Mouse (Mus musculus): ENCODE data around the gene Lrrc15.

Gene Lrrc15

DNA sequence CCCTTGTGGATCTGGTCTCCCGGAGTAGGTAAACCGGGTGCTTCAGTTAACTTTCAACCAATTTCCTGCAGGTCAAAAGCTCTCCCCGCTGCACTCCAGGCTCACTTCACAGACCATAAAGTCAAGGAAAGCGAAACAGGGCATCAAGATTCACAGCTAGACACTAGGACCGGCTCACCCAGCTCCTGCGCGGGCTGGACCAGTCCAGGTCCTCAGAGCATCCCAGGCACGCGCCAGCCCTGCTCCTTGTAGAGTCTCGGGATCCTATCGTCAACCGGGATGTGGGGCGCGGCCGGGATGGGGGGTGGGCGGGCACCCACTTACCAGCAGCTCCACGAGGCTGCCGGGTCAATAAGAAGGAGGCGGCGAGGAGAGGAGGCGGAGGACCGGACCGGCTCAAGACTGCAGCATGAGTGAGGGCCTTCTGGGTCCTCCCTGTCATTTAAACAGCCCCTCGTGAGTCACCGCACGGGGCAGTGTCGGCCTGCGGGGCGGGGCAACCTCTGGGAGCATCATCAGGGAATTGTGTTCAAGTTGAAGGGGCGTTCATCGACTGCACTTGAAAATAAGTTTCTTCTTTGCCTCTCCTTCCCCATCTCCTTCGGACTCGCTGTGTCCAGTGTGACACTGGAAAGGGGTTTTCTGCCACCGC, at the start of gene Lrrc15:
Lrrc15 (minus strand) TSS at position 413 of the 652 bp plus-strand sequence.
- in situ Hi-C loops (cut with MboI), result no loop called here

DNA sequence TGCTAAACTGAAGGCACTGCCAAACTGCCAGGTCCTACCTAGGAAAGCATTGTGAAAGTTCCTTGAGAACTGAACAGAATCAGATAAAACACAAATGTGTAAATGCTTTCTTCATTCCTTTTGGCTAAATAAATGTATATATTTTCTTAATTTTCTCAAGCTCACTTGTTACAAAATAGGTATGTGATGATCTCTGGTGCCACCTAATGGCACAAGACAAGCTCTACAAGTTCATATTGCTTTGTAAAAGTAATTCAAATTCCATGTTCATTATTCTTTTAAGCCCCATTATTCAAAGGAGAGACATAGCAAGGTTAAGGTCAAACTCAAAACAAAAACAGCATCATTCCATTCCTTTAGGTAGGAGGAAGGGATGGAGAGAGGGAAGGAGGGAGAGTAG, 31.2 kb upstream of the Lrrc15 start:
- in situ Hi-C loops (cut with MboI), result no loop called here

- in situ Hi-C loops (cut with MboI), result no loop called here
Observed at GRCm38 (mm10) chr16:30310647-30311046, 27.6 kb upstream of the Lrrc15 start, which contains the start of gene Gp5. Gene Gp5 (minus strand): TSS chr16:30310779.

GRCm38 (mm10) chr16:30310171-30310515, 27.1 kb upstream of the Lrrc15 start:
- in situ Hi-C loops (cut with MboI), result no loop called here

DNA sequence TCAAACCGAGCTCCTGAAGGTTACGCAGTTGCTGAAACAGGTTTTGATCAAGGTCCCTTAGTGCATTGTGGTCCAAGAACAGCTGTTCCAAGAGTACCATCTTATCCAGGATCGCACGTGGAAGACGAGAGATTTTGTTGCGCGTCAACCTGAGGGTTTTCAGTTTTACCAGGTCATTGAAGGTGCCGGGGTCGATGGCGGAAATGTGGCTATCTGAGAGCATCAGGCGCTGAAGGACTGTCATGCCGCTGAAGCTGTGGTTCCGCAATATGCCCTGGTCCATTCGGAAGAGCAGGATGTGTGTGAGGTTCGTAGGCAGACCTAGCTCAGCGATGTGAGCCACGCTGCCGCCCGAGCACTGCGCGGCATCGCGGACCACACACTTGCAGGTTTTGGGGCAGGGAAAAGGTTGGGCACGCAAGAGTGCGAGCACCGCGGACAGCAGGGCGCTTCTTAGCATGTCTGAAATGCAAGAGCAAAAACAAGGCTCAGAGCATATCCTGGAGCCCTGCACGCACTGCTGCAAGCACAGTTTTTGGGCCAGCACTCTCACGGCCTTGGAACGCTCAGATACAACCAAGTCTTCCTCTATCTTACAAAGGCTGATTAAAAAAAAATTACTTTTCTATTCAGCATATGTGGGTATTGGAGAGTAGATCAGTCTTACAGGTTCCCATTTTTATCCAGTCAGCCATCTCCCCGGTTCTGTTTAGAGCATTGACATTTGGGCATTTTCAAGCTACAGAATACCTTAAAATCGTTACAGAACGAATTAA, 26.5 kb upstream of the Lrrc15 start:
- in situ Hi-C loops (cut with MboI), result no loop called here

GRCm38 (mm10) chr16:30308616-30309394, 25.7 kb upstream of the Lrrc15 start:
- in situ Hi-C loops (cut with MboI), result no loop called here

GRCm38 (mm10) chr16:30307961-30308615, 25.0 kb upstream of the Lrrc15 start:
- in situ Hi-C loops (cut with MboI), result no loop called here

- in situ Hi-C loops (cut with MboI), result no loop called here
Observed at GRCm38 (mm10) chr16:30307306-30307705, 24.2 kb upstream of the Lrrc15 start.

- in situ Hi-C loops (cut with MboI), result no loop called here
Observed at GRCm38 (mm10) chr16:30306102-30306501, 23.0 kb upstream of the Lrrc15 start.

- in situ Hi-C loops (cut with MboI), result no loop called here
Observed at GRCm38 (mm10) chr16:30304236-30304635, 21.2 kb upstream of the Lrrc15 start.

GRCm38 (mm10) chr16:30303411-30303810, 20.4 kb upstream of the Lrrc15 start:
- in situ Hi-C loops (cut with MboI), result no loop called here

GRCm38 (mm10) chr16:30302686-30303085, 19.6 kb upstream of the Lrrc15 start:
- in situ Hi-C loops (cut with MboI), result no loop called here

- in situ Hi-C loops (cut with MboI), result no loop called here
Observed at GRCm38 (mm10) chr16:30299711-30300277, 16.7 kb upstream of the Lrrc15 start.

DNA sequence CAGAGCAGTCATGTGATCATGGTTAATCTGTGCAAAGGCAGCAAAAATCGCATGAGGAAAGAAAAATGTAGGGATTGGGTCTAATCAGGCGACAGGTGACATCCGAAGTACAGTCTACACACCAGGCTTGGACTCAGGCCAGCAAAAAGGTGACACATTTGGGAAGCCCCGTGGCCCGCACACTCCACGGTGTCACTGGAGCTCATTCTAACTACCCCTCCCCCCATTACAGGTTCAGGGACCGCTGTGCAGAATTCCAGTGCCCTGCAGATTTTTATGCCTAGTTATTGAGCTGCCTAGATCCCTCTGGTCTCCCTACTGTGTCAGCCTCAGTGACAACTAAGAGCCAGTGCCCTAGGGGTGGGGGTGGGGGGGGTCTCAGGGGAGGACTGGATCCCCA, 14.4 kb upstream of the Lrrc15 start:
- in situ Hi-C loops (cut with MboI), result no loop called here

DNA sequence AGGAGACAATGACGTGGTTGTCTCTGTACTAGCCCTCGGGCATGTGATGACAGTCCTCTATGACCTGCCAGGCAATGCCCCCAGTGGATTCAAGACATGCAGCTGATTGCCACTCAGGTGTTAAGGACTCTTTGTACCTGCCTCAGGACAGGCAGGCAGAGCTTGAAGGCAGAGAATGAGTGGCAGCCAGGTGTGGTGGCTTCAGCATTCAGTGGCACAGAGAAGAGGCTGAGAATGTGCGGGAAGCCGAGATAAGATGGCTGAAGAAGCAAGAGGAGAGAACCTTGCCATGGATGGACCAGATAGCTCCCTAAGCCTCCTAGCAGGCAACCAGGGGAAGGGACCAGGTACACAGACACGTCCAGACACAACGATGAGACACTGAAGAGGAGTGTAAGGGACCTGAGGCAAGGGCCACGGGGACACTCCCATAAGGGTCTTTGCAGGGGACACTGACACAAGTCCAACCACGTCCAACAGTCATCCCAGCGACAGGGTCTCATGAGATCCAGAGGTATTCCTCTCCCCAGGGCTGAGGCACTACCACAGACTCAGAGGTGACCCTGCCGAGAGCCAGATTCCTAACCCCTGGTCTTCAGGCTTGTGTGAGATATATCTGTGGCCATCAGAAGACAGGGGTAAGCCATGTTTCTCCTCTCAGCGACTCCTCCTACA, 13.7 kb upstream of the Lrrc15 start:
- in situ Hi-C loops (cut with MboI), result no loop called here

GRCm38 (mm10) chr16:30295106-30295505, 12.1 kb upstream of the Lrrc15 start:
- in situ Hi-C loops (cut with MboI), result no loop called here

- in situ Hi-C loops (cut with MboI), result no loop called here
Observed at GRCm38 (mm10) chr16:30290436-30290835, 7.4 kb upstream of the Lrrc15 start.

GRCm38 (mm10) chr16:30285701-30286100, 2.6 kb upstream of the Lrrc15 start:
- in situ Hi-C loops (cut with MboI), result no loop called here

DNA sequence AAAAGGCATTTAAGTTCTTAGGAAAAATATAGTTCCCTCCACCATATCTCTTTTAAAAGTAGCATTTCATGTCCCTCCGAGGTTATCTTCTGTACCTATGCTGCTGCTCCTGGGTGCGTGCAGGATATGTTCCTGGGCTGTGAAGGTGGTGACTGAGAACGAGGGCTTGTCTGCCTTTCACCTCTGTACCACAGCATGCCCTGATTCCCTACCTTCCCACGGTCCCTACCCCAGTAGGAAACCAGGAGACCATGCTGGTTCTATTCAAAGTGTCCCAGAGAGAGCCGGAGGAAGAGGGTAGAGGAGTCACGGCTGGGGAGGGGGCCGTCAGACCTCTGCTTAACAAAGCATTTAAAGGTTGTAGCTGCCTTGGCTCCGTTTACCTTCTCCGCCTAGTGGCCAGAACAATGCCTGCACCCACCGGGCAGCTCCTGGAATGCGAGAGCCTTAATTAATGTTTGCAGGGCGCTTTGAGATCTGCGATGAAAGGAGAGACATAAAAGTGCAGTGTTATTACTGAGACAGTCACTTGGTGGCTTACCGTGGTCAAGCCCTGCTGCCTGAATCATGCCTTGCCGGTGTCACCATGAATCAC, 784 bp upstream of the Lrrc15 start:
- in situ Hi-C loops (cut with MboI), result no loop called here

GRCm38 (mm10) chr16:30280676-30281297, 2.3 kb downstream of the Lrrc15 start:
- in situ Hi-C loops (cut with MboI), result no loop called here
